Mouse (Mus musculus) myocyte (in vitro differentiated cells): ENCODE results near the gene Kcnq1.

ENCODE experiments used
- E2F4 ChIP-seq: IDR thresholded peaks from one replicate; pipeline ENCODE4 v1.6.1; 2011; ENCODE audit warnings: mild to moderate bottlenecking, control low read depth, moderate library complexity; ENCODE audit not compliant: insufficient read depth
- MYOG ChIP-seq, 3 experiments: IDR thresholded peaks; one replicate each; pipeline ENCODE4 v1.6.1; 2011; ENCODE audit warnings: control low read depth in 2 of 3, low read depth in 2 of 3, mild to moderate bottlenecking in 2 of 3; ENCODE audit not compliant: insufficient read length in 2 of 3, control insufficient read depth in 1 of 3, insufficient read depth in 1 of 3
- POLR2A ChIP-seq: IDR thresholded peaks from one replicate; pipeline ENCODE4 v1.6.1; 2011; ENCODE audit warnings: low read depth, mild to moderate bottlenecking, control low read depth, moderate library complexity; ENCODE audit not compliant: insufficient read length
- POLR2AphosphoS2 ChIP-seq: IDR thresholded peaks from one replicate; pipeline ENCODE4 v1.6.1; 2011; ENCODE audit warnings: low read depth, control low read depth; ENCODE audit not compliant: insufficient read length
- TCF12 ChIP-seq: IDR thresholded peaks from one replicate; pipeline ENCODE4 v1.6.1; 2011; ENCODE audit warnings: mild to moderate bottlenecking, control low read depth; ENCODE audit not compliant: poor library complexity, insufficient read depth, severe bottlenecking
- TCF3 ChIP-seq: IDR thresholded peaks from one replicate; pipeline ENCODE4 v1.6.1; 2011; ENCODE audit warnings: low read depth, control low read depth; ENCODE audit not compliant: insufficient read length
- USF1 ChIP-seq: IDR thresholded peaks from one replicate; pipeline ENCODE4 v1.6.1; 2011; ENCODE audit warnings: low read depth, mild to moderate bottlenecking, control low read depth, moderate library complexity

- TF ChIP-seq E2F4 (no peak), POLR2A (no peak), USF1 (no peak), TCF12 (no peak), TCF3 (no peak), MYOG (IDR thresholded peaks at IDR 0.05; ENCODE audit: control insufficient read depth in 1 of 3, insufficient read depth in 1 of 3, insufficient read length in 2 of 3, low read depth in 2 of 3) (no peak), POLR2AphosphoS2 (no peak)
These were observed 183.1 kb downstream of the Kcnq1 start for GRCm38 (mm10) chr7:143289082-143289849.
